Mouse (Mus musculus) spleen, postnatal 10 days (tissue): ENCODE measurements at regions not wholly inside any gene's neighbourhood (a gene's known extent, or its start where the extent isn't known, plus 50 kb on each side); places are given as distances from the start of the nearest gene placed in this dataset.
A peak's percentile ranks its signal among the peaks of the same experiment; 100 is the strongest.

ENCODE experiments used
- DNase-seq, 2 experiments: peaks; one replicate each; pipeline ENCODE4 v3.0.0; 2021 to 2022; ENCODE audit warnings: low spot score in 2 of 2

DNA sequence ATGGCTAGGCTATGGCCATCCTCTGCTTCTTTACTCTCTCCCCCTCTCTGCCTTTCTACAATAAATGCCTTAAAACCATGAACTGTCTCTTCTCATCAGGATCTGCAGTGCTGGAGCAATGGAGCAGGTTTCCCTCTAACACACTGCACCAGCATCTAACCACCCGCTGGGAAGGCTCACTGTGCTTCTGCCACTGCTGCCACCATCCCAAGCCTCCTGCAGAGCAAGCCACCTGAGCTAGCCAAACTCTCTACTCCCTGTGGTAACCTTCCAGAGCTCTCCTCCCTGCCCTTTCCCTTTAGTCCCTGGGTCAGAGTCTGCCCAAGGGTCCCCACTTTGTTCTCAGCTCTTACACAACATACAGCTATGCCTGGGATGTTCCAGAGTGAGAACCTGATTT lies 107.3 kb upstream of the 4933402E13Rik start:
- DNase-seq: no peak

DNA sequence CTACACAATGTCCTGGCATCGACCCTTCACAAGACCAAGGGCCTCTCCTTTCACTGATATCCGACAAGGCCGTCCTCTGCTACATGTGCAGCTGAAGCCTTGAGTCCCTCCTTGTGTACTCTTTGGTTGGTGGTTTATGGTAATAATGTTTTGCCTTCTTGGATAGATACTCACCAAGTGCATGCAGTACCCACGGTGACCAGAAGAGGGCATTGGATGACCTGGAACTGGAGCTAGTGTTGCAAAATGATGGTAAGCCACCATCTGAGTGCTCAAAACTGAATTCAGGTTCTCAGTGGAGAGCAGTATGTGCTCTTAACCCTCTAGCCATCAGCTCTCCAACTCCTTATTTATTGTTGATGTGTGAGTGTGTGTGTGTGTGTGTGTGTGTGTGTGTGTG lies 103.2 kb upstream of the 4933402E13Rik start:
- peak in 1 of 2 experiments; percentile 10 for DNase-seq
